Mouse (Mus musculus) kidney, adult 10 weeks (tissue): Measurements from ENCODE around the gene Nlrp6. TPM values are rescaled to one million over a fixed set of nuclear protein-coding genes. Genes with fewer than 3 reads are reported as not detected.

Experiments
- polyA plus RNA-seq: library from polyadenylated mRNA; stranded (reverse); fragments of 350-450 nt; fragmentation: Illumina TruSeq; extraction: RNeasy Lipid Tissue Mini Kit (QIAGEN cat#74804); gene quantifications from one replicate; pipeline ENCODE4 v1.2.3, GENCODE M21; 2014; ENCODE audit warnings: low read depth, low replicate concordance

Gene Nlrp6
- polyA plus RNA-seq = 5.4 TPM

GRCm38 (mm10) chr7:140920418-140921029 lies at the start of gene Nlrp6:
Gene Nlrp6 (plus strand): TSS chr7:140920902.

GRCm38 (mm10) chr7:140881696-140882468 lies 38.8 kb upstream of the Nlrp6 start, which contains the start of the genes Psmd13 and Sirt3:
Gene Psmd13 (plus strand): TSS chr7:140881968.
Gene Sirt3 (minus strand): TSS chr7:140882309.

GRCm38 (mm10) chr7:140900220-140900619 lies 20.5 kb upstream of the Nlrp6 start, which contains the start of gene Cox8b:
Gene Cox8b (minus strand): TSS chr7:140900446.

GRCm38 (mm10) chr7:140941222-140942051 lies 20.7 kb downstream of the Nlrp6 start, which contains the start of gene Pgghg:
Gene Pgghg (plus strand): TSS chr7:140941391.

GRCm38 (mm10) chr7:140949824-140950530 lies 29.3 kb downstream of the Nlrp6 start, which contains the start of gene Ifitm5:
Gene Ifitm5 (minus strand): TSS chr7:140950291.

GRCm38 (mm10) chr7:140955758-140956555 lies 35.3 kb downstream of the Nlrp6 start, which contains the start of the genes Gm45717 and Ifitm2:
Gene Gm45717 (minus strand): TSS chr7:140955937.
Gene Ifitm2 (minus strand): TSS chr7:140955987.

GRCm38 (mm10) chr7:140966921-140967320 lies 46.2 kb downstream of the Nlrp6 start, which contains the start of gene Ifitm1:
Gene Ifitm1 (plus strand): TSS chr7:140967221.

Other genes with a start within 250 kb of the Nlrp6 start
- not detected for gene Olfr45, start 239.0 kb upstream of the Nlrp6 start, polyA plus RNA-seq
- not detected for gene Olfr541, start 223.6 kb upstream of the Nlrp6 start, polyA plus RNA-seq
- gene Cyp2e1, start 157.2 kb upstream of the Nlrp6 start, polyA plus RNA-seq = 135 TPM
- gene Syce1, start 133.1 kb upstream of the Nlrp6 start, polyA plus RNA-seq = not detected
- gene Zfp941, start 98.7 kb upstream of the Nlrp6 start, polyA plus RNA-seq = 1.1 TPM
- 2.1 TPM for gene Urah, start 85.9 kb upstream of the Nlrp6 start, polyA plus RNA-seq
- gene Scgb1c1, start 75.4 kb upstream of the Nlrp6 start, polyA plus RNA-seq = not detected
- not detected for gene Odf3, start 73.1 kb upstream of the Nlrp6 start, polyA plus RNA-seq
- gene Gm45785, start 64.6 kb upstream of the Nlrp6 start, polyA plus RNA-seq = not detected
- 4.2 TPM for gene Ric8a, start 63.9 kb upstream of the Nlrp6 start, polyA plus RNA-seq
- gene Bet1l, start 63.3 kb upstream of the Nlrp6 start, polyA plus RNA-seq = 3.2 TPM
- gene Psmd13, start 38.9 kb upstream of the Nlrp6 start, polyA plus RNA-seq = 149 TPM
- gene Sirt3, start 38.6 kb upstream of the Nlrp6 start, polyA plus RNA-seq = 4.8 TPM
- not detected for gene Cox8b, start 20.5 kb upstream of the Nlrp6 start, polyA plus RNA-seq
- gene Pgghg, start 20.5 kb downstream of the Nlrp6 start, polyA plus RNA-seq = 1.1 TPM
- gene Ifitm5, start 29.4 kb downstream of the Nlrp6 start, polyA plus RNA-seq = not detected
- not detected for gene Gm45717, start 35.0 kb downstream of the Nlrp6 start, polyA plus RNA-seq
- gene Ifitm2, start 35.1 kb downstream of the Nlrp6 start, polyA plus RNA-seq = 44.1 TPM
- gene Ifitm1, start 46.3 kb downstream of the Nlrp6 start, polyA plus RNA-seq = 5.3 TPM
- gene Ifitm3, start 89.9 kb downstream of the Nlrp6 start, polyA plus RNA-seq = 4.6 TPM
- not detected for gene Ifitm6, start 97.0 kb downstream of the Nlrp6 start, polyA plus RNA-seq
- not detected for gene Gm17387, start 108.2 kb downstream of the Nlrp6 start, polyA plus RNA-seq
- gene B4galnt4, start 140.2 kb downstream of the Nlrp6 start, polyA plus RNA-seq = not detected
- gene Pkp3, start 157.3 kb downstream of the Nlrp6 start, polyA plus RNA-seq = not detected
- 3.4 TPM for gene Sigirr, start 179.7 kb downstream of the Nlrp6 start, polyA plus RNA-seq
- gene Ano9, start 196.9 kb downstream of the Nlrp6 start, polyA plus RNA-seq = 6.5 TPM
- 28.9 TPM for gene Ptdss2, start 201.5 kb downstream of the Nlrp6 start, polyA plus RNA-seq